Mouse (Mus musculus) left cerebral cortex, adult 18-20 months (tissue): ENCODE measurements around the gene Calhm1. TPM values are rescaled to one million over a fixed set of nuclear protein-coding genes. Genes with fewer than 3 reads are reported as not detected.
"Not testable (repeated sequence)": the region's sequence is repeated elsewhere in the genome, so short reads cannot be mapped to it uniquely, and the experiment has no call there.

Experiments
- DNase-seq, 2 experiments: peaks; one replicate each; pipeline ENCODE4 v3.0.0; 2021 to 2022; ENCODE audit warnings: low spot score in 2 of 2, mixed read lengths in 1 of 2
- total RNA-seq, 2 experiments: library from RNA; stranded (reverse); gene quantifications; 2 replicates each; pipeline ENCODE4 v1.2.3; 2021

Calhm1 gene
- total RNA-seq, 2 experiments from 2014 or later: not detected

DNA sequence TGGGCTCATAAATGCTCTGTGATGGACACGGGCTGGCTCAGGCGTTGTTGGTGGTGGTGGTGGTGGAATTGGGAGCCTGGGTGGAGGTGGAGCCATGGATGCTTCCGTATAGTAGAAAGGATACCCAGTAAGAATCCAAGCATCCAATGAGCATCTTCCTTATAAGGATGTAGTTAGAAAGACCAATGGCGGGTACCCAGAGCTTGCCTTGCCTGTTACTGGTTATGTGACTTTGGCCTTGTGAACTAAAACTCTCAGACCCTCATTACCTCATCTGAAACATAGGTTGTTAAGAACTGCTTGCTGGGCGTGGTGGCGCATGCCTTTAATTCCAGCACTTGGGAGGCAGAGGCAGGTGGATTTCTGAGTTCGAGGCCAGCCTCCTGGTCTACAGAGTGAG is 9.7 kb upstream of the Calhm1 start:
- no peak for DNase-seq

DNA sequence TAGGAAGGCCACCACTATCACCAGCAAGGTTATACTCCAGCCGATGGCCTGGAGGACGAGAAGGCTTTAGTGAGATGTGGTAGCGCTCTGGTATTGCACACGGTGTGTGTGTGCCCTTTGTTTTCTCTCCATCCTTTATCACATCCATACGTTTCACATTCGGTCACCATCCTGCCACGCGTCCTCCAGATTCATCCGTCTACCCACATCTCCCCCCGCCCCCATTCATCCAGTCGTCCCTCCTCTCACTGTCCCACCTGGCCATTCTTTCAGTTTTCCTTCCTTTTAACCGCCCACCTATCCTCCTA is 8.0 kb upstream of the Calhm1 start:
- no peak for DNase-seq

DNA sequence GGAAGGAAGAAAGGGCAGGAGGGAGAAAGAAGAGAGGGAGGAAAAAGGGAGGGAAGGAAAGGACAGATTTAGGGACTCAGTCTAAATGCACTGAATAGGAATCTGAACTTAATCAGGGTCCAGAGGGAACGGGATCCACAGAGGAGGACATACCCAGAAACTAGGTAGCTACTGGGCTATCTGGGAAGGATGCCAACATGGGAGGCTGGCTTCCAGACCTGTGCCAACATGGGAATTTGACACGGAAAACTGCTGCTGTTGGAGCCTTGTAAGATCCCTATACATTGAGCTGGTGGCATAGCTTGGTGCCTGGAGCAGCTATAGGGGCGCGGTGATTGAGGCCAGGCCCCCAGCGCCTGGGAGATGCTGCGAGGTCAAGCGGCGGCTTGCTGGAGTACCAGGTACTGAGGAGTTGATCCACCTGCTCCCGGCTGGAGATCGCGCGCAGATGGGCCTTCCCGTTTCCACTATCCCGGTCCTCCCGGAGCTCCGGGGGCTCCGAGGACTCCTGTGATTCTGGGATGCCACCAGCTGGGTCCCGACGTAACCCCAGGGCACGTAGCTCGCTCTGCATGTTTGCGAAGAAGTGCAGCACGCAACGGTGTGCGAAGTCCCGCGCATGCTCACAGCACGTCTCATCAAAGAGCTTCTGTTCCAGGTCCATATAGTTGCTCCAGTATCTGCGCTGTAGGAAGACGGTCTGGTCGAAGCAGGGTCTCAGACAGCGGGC is 7.4 kb upstream of the Calhm1 start:
- no peak for DNase-seq

DNA sequence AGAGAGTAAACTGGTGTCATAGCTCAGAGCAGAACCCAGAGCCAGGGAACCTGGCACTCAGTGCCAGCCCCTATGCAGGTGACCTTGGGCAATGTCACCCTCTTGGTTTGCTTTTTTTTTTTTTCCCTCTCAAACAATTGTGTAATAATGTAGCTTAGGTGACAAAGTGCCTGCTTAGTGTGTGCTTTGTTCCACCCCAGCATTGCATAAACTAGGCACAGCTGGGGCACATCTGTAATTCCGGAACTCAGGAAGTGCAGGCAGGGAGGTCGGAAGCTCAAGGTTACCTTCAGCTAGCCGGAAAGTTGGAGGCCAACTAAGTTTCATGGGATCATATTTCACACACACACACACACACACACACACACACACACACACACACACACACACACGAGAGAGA is 5.8 kb upstream of the Calhm1 start:
- DNase-seq: no peak

DNA sequence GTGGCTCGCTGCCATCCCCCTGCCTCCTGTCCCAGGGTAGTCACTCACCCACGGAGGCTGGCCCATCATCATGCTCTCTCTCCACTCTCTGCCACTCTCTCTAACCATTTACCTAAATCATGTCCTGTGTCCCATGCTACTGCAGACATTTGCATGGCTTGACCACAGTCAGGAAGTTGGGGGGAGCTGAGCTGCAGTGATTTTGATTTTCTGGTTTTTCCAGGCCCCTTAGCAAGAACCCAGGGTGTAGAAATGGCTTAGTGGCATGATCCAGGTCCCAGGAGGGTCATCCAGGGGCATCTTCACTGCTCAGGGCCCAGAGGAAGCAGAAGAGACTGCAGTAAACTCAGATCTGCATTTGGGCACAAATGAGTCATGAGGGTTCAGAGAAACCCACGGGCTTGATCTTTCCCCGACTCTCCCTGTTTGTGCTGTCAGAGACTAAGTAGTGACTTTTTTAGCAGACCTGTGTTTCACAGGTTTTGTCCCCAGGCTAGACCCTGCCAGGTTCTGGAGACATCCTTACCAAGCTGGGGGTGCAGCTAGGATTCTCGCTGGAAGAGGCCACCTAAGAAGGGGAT is 4.3 kb upstream of the Calhm1 start:
- DNase-seq: no peak

DNA sequence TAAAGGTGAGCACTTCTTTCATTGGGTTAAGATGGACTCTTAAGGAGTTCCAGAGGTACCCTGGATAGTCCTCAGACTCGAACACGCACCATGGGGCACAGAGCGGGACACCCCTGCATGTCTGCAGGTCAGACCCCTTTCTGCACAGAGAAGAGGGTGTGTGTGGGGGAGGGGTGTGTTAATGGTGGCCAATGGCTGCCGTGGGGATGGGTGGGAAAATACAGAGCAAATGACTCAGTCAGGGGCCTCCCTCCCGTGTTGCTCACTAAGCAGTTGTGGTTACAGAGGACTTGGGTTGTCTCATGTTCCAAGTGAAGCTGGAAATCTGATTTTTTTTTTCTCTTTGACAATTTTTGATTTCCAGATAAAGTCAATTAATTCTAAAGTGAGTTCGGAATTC is 1.6 kb downstream of the Calhm1 start:
- no peak for DNase-seq

DNA sequence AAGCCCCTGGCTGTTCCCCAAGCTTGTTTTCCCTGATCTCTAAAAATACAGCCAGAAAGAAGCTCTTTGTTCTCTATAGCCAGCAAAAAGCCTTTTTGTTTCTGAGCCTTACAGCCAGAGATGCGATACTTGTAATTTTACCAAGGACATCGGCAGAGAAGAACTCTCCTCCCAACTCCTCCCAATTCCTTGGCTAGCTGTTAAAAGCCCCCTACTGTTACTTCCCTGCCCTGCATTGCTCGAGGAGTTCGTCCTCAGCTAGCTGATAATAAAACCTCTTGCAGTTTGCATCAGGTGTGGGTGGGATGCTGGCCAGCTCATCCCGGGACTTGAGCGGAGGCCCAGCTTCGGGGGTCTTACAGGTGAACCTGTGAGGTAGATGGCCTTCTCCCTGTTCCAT is 4.4 kb downstream of the Calhm1 start:
- DNase-seq: not testable (repeated sequence)

DNA sequence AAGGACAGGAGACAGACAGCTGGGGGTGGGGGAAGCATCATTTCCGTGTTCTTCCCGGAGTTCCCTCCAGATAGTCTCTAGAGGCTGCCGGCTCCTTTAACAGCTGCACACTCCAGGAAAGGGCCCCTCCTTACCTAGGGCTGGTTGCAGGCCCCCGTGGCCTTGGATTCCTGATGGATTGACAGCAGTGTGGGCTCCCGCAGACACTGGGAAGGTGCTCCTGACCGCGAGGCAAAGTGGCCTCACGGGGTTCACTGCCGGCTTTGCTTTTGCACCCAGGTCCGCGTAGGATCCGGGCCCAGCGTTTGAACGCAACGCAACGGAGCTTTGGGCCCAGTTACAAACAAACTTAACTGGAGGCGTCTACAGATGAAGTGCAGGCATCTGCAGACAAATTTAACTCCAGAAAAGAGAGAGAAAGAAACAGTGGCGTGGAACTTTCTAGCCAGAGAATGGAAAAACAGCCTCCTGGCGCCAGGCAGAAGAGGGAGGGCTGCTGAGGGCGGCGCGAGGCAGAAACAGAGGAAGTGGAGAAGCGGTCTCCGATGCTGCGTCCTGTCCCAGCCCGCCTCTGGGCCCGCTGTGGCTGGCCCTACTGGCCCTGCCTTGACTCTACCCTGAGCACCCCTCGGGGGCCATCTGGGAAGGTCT is 6.2 kb downstream of the Calhm1 start, which contains the start of gene Calhm2:
Gene Calhm2 (minus strand): TSS at position 524 of the 651 bp plus-strand sequence.
- peak; percentile 57 to 66 for DNase-seq

DNA sequence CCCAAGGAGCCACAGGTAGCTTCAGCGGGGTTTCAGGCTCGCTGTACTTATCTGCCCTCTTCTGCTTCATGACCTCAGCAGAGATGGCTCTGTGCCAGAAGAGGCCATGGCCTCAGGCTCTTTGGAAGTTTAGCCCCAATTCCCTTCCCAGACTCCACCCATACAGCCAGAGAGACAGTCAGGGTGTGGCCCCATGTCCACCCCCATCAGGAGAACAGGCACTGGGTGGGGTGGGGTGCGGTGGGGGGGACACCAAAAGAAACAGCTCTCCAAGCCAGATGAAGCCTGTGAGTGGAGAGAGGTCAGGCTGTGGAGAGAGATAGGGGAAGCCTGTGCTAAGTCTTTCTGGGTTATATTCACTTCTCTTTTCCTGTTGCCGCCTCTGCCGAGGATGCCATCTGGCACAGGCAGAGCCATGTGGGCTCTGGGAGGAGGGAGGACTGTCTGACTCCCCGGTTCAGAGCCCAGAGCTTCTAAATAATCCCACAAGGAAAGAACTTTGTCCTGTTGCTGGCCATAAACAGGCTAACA is 6.9 kb downstream of the Calhm1 start:
- peak; percentile 47 to 69 for DNase-seq

DNA sequence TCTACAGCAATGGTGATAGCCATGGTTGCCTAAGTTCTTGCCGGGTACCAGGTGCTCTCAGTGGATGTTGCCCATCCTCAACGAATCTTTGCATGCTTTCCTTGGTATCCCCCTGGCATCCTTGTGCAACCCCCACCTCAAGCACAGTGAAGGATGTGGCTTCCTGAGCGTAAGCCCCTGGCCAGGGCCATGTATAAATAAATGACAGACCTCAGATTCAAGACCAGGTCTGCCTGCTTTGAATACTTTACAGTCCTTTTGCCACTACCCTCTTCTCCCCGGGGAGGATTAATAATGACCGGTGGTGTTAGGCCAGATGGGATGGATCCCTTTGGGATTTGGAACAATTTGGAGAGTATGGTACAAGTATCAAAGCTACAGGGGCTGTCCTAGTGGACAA is 7.9 kb downstream of the Calhm1 start:
- DNase-seq: no peak

DNA sequence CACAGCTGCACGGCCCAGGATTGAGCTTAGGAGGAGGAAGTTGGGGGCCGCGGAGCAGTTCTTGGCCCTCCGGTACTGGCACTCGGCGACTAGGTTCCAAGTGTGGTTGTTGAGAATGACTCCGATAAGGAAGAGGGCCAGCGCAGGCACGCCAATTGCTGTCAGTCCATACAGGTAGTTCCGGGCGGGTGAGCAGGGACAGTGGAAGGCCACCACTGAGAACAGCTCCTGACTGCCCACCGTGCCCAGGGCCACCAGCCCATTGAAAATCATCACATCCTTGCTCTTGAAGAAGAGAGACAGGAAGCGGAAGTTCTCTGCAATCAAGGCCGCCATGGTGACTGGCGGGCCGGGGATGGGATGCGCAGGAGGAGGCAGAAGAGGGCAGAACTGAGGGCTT is 8.5 kb downstream of the Calhm1 start:
- no peak for DNase-seq

DNA sequence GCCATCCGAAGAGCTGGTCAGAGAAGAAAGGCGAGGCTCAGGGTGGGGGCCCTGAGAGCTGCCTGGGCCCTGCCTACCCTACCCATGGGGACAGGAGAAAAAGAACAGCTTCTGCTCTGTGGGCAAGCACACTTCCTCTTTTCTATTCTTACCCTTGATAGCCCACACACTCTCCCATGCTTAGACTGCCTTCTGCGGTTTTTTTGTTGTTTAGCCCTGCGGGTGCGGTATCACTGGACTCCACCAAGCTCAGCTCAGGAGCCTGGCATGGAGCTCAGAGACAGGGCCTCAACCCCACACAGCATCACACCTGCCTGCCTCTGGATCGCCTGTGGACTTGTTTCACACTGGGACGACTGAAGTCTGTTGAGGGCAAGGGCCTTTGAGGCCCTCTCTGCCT is 10.9 kb downstream of the Calhm1 start:
- DNase-seq: peak in 1 of 2 experiments; percentile 39

DNA sequence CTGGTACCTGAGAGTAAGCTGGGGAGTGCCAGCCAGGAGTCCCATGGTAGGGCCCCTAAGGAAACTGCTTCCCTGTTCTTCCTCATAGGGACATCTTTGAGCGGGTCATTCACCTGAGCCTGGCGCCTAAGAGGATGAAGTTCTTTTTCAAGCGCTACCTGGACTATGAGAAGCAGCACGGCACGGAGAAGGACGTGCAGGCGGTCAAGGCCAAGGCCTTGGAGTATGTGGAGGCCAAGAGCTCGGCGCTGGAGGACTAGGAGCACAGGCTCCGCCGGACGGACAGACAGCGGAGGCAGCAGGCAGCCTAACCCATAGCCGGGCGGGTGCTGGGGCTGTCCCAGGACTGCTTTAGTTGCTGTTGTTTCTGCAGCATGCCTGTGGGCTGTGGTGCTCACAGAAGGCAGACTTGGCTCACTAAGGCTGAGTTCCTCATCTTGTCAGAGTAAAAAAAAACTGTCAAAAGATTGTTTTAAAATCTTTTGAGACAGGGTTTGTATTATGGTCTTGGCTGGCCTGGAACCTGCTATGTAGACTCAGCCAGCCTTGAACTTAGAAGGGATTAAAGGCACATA is 13.4 kb downstream of the Calhm1 start:
- DNase-seq: no peak

DNA sequence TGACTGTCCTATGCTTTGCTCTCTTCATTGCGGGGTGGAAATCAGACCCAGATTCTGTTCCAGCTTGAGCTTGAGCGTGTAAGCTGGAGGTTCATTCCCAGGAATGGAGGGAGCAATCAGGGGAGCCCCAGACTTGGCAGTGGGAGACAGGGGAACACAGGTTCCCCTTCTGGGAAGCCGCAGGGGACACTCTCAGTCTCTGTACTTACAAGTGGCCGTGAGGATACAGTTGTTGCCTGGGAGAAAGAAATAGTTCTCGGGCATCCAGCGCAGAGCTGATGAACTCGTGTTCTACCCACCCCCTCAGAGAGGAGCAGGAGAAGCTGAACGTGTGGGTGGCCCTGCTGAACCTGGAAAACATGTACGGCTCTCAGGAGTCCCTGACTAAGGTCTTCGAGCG is 15.2 kb downstream of the Calhm1 start:
- DNase-seq: no peak

DNA sequence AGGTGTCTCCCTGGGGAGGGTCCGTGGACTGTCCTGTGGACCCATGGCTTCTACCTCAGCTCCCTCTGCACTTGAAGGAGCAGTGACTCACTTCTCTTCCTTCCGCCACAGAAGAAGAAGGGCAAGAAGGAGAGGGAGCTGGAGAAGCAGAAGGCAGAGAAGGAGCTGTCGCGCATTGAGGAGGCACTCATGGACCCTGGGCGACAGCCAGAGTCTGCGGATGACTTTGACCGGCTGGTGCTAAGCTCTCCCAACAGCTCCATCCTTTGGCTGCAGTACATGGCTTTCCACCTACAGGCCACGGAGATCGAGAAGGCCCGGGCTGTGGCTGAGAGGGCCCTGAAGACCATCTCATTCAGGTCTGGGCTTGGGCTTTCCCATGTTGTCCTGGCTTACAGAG is 15.9 kb downstream of the Calhm1 start:
- peak; percentile 42 to 60 for DNase-seq

DNA sequence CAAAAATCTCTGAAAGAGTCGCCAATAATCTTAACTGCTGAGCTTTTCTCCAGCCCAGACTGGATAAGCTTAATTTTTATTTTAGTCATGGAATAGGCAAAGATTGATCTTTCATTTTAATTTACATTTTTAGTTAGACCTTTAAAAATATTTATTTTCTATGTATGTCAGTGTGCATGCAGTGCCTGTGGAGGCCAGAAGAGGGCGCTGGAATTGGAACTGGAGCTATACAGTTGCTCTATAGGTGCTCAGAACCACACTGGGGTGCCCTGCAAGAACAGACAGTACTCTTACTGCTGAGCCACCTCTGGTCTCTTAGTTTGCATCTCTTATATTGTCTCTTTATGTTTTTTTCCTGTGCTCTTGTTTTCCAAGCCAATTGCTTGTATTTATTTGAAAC is 21.3 kb downstream of the Calhm1 start:
- no peak for DNase-seq

DNA sequence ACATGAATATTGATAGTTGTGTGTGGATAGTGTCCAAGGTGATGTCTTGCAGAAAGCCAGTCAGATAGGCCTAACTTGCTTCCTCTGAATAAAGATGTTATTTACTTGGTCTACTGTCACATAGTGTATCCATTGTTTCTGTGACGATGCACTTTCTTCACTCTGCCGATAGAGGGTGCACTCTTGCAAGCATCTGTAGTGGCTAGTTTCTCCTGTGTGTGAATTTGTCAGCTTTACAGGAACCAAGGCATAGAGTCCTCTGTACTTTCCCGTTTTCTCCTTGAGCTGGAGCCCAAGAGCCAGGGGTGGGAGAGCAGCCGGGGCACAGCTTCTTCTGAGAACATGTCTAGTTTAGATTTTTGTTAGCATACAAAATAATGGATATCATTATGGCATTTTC is 23.0 kb downstream of the Calhm1 start:
- DNase-seq: no peak

DNA sequence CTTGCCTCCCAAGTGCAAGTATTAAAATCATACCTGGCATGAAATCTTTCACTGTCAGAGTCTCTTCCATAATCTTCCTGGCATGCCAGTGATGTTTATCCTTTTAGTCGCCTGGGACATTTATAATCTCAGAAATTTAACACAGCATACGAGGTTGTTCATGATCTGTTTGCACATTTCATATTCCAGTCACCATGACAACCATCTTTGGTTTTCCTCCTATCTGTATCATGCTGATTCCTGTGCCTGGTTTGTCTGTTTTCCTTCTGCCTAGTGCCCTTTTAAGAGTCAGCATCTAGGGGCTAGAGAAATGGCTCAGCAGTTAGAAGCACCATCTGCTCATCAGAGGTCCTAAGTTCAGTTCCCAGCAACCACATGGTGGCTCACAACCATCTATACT is 25.4 kb downstream of the Calhm1 start:
- DNase-seq: no peak

DNA sequence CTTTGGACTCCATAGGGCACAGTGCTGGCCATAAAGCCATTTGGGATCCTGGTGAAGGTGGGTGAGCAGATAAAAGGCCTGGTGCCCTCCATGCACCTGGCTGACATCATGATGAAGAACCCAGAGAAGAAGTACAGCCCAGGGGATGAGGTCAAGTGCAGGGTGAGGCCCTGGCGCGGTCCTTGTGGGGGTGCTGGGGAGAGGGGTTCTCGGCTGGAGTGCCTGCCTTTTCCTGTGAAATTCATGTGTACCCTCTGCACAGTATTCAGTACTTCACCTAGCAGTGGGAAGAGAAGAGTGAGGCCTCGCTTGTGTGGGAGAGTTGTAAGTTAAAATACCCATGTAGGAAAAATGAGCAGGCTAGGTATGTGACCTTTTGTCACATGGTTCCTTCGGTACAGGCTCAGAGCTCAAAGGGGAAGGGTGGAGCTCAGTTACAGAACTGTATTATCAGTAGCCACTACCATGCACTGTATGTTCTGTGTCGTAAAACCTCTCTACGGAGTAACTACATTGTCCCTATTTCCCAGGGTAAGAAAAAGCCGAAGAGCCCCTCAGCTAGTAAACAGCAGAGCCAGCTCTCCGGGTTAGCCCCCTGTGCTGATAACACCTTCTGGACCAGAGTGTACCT is 39.3 kb downstream of the Calhm1 start:
- DNase-seq: no peak

DNA sequence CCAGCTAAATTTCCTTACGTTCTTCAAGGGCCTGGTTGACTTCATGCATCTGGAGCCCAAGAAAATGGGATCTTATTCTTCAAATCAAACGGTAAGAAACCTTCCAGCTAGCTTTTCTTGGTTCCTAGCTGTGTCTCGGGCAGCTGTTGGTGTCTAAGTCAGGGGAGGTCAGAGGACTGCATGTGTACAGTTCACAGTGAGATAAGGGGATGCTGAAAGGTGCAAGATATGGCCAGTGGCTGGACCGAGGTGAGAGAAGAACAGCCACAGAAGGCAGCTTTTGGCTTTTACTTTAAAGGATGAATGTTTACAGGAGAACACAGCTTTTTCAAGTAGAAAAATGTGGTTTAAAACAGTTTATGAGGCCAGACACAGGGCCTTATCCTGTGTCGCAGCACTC is 43.0 kb downstream of the Calhm1 start:
- DNase-seq: no peak
